Mouse (Mus musculus) mouse trophoblast stem cell (cell line): ENCODE data around the gene Socs2.

Source experiments
- in situ Hi-C, 2 experiments: fragments of 300-500 bp; cut with MseI, MboI; formaldehyde crosslinking; loops; 2 replicates in 1 of 2; 3 replicates in 1 of 2; pipeline ENCODE4 v1.15.1; 2025

Socs2 gene

DNA sequence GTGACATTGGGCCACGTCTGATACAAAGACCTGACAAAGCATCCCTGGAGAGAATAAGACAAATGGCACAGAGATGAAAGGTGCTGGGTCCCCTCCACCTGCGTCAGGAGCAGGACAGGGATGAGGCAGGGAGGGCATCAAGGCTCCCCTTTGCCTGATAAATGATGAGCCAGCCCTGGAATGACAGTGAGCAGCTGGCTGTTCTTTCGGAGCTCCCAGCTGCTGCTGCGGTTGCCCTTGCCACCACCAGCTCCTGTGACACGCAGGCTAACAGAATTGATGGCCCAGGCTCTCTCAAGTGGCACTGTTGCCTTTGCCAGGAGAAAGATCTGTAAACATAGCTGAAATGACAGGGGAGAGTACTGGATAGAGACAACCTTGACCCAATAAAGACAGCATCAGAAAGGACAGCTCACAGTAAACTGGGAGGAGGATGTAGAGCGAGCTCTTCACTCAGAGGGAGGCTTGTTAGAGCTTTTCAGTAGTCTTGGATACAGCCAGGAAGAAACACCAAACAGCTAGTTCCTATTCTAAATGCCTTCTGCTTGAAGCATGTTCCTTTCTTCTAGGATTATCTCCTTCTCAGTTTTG is 61.2 kb downstream of the Socs2 start:
- in situ Hi-C loops, result no loop called here

DNA sequence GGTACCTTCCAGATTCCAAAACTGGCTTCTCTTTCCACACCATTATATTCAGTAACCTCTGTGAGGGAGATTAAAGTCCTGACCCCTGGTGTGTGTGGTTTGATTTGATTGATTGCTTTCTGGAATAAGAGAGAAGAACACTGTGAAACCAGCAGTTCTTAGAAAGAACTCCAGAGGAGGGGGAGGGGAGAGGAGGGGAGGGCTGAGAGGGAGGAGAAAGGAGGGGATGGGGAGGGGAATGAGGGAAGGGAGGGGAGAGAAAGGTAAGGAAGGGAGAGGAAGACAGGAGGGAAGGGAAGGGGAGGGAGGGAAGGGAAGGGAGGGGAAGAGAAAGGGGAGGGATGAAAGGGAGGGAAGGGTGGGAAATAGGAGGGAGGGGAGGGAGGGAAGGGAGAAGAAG is 62.3 kb downstream of the Socs2 start:
- in situ Hi-C loops, result no loop called here

DNA sequence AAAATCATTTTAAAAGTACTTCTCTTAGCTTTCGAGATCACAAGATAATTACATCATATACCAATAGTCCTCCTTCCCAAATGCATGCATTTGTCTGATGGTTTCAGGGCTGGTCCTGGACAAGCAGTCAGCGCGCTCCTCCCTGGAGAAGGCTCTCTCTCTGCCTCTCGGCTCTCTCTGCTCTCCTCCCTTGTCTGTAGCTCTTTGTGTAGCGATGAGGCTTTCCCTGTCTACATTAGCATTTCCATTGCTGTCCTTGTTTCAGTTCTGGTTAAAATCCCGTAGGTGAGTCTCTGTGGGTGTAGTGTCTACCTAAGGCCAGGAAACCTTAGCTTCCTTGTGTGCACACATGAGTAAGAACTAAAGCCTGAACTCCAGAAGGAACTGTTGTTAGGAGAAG is 62.9 kb downstream of the Socs2 start:
- in situ Hi-C loops, result no loop called here

DNA sequence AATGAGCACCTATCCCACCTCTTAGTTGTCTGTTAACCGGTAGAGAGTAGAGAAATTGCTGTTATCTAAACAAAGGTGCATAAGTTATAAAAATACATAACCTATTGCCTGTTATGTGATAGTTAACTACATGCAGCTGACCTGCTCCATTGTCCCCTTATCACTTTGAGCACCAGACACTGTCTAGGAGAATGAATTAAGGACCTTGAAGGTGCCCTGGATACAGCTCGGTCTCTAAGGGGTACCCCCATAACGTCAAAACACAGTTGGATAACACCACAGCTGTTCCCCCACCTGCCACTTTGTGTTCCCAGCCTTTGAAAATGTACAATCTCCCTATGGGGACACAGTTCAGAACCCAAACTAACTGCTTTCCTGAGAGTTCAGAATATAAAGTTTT is 68.5 kb downstream of the Socs2 start:
- in situ Hi-C loops, result no loop called here

DNA sequence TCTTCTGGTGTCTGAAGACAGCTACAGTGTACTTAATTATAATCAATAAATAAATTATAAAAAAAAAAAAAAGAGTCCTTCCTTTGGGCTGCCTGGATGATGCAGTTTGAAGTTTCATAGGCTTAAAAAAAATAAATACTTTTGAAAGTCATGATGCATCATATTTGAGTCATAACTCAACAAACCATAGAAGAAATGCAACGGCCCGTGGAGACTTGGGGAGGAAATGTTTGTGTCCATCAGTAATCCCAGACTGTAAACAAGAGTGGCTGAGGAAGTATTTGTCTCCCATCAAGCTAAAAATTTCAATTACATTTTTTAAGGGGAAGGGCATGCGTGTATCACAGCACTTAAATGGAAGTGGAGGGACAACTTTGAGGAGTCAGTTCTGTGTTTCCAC is 69.2 kb downstream of the Socs2 start:
- in situ Hi-C loops, result no loop called here

DNA sequence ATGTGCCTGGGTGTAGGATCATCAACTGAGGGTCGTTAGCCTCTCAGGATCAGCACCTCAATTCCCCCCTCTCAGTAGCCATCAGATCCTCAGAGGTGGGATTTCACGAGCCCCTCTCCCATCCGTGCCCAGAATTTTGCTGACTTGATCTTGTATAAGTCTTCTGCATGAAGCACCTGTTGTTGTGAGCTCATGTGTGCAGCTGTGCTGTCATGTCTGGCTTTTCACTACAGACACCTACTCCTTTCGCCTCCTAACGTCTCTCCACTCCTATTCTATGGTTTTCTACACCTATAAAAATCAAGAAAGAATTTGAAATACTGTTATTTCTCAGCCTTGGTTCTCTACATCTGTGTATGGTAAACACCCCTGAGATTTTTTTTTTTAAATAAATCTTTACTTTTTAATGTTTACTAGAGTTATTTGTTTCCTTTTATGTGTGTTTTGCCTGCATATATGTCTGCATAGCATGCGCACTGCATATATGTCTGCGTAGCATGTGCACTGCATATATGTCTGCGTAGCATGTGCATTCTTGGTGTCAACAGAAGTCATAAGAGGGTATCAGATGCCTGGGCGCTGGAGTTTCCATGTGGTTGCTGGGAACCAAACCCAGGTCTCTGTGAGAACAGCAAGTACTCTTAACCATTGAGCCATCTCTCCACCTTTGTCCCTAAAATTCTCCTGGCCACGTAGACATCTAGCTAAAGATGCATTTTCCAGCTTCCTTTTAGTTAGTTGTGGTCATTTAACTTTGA is 74.0 kb downstream of the Socs2 start:
- in situ Hi-C loops, result no loop called here

DNA sequence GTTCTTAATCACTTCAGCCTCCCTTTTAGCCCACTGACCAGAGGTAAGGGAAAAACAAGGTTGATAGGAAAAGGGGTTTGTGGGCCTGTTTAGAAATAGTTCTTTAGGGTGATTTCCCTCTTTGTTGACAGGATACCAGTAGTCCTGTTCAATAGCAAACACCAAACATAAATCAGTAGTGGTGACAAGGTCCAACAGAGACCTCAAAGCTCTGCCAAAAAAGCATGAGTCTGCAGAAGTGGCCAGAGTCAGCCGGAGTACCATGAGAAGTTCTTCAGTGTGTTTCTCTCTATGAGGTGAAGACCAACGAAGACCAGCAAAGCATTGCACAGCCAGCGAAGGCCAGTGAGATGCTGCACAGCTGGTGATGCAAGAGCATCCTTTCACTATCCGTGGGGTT is 76.3 kb downstream of the Socs2 start:
- in situ Hi-C loops, result no loop called here

DNA sequence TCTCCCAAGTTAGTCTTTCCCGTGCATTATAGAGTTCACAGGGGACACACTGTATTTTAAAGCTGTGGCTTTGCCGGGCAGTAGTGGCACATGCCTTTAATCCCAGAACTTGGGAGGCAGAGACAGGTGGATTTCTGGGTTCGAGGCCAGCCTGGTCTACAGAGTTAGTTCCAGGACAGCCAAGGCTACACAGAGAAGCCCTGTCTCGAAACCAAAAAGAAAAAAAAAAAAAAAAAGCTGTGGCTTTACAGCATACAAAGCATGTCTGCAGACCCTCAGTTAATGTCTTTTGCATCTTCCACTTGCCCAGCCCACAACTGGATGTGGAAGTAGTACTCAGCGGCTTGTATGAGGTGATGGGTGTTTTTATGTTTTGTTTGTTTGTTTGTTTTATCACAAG is 79.4 kb downstream of the Socs2 start:
- in situ Hi-C loops, result no loop called here

DNA sequence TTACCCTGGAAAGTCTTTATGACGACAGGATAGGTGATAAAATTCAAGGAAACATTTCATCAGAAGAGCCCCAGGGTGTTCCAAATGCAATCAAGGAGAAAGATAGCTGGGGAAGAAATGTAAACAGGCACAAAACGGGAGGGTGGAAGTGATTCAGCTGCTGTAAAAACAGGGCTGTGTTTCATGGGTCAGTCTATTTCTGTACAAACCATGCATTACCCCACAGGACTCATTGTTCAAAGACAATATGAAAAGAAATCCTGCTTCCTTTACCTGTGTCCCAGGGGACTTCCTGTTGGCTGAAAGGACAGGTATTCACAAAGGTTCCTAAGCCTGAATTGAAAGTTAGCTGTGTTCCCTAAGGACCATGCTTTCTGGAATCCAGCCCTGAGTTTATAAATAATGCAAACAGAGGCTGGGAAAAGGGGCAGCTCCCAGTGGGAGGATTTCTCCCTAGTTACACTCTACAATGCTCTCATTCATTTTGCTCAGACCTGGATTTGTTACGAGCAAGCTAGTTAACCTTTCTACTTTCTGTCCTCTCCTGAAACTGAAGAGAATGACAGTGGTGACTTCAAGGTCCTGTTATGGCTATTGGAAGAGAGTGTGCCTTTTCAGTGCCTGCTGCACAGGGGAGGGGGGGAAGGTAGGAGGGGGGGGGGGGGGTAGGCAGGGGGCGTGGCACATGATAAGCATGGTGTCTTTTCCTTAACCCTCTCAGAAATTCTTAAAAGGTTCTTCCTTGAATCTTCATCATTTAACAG is 80.0 kb downstream of the Socs2 start:
- in situ Hi-C loops, result no loop called here
